Mouse (Mus musculus): ENCODE data around the gene Nckap1l. TPM values are rescaled to one million over a fixed set of nuclear protein-coding genes. Genes with fewer than 3 reads are reported as not detected.

Gene Nckap1l
- total and polyA plus RNA-seq, 3 experiments: 17.9 to 27.1 TPM; not detected in 1

GRCm38 (mm10) chr15:103536456-103536855 lies 82.9 kb downstream of the Nckap1l start:
- no peaks in the 10 kb centered on the region for H3K4me1 ChIP-seq (ENCODE audit: control insufficient read depth in 1 of 2, insufficient read depth in 2 of 2, low read length in 2 of 2)
- no peaks in the 10 kb centered on the region for H3K79me2 ChIP-seq (ENCODE audit: control insufficient read depth, insufficient read depth, low read length, poor library complexity)
- no peak for DNase-seq (ENCODE audit: low read depth, low spot score)
- no peaks in the 10 kb centered on the region for H3K9me3 ChIP-seq (replicated peaks; ENCODE audit: insufficient read depth, low read length)
- no peak overlapping the region for H3K4me3 ChIP-seq (ENCODE audit: control insufficient read depth in 1 of 2, insufficient read depth in 1 of 2, low read depth in 2 of 2, low read length in 2 of 2)
- TF ChIP-seq JUND (IDR thresholded peaks at IDR 0.05; ENCODE audit: low read depth, low read length) (no peak), MAX (IDR thresholded peaks at IDR 0.05; ENCODE audit: low read length) (no peak), USF2 (IDR thresholded peaks at IDR 0.05; ENCODE audit: borderline replicate concordance in 1 of 2, insufficient read depth in 1 of 2, low read depth in 1 of 2, low read length in 2 of 2) (no peak), NELFE (IDR thresholded peaks at IDR 0.05; ENCODE audit: low read depth, low read length) (no peak), MAFK (IDR thresholded peaks at IDR 0.05; ENCODE audit: borderline replicate concordance, low read depth, low read length) (no peak)
- H3K9ac ChIP-seq (ENCODE audit: control insufficient read depth, low read depth, low read length, poor library complexity, severe bottlenecking): no peak overlapping the region
- no peaks in the 10 kb centered on the region for H3K36me3 ChIP-seq (ENCODE audit: control insufficient read depth in 1 of 2, insufficient read depth in 2 of 2, low read length in 2 of 2)
- no peaks in the 10 kb centered on the region for H3K27me3 ChIP-seq (ENCODE audit: control insufficient read depth in 1 of 2, insufficient read depth in 2 of 2, low read length in 2 of 2)
- H3K27ac ChIP-seq (ENCODE audit: control insufficient read depth, low read depth, low read length): no peak overlapping the region

GRCm38 (mm10) chr15:103537011-103537821 lies 83.6 kb downstream of the Nckap1l start:
- no peaks in the 10 kb centered on the region for H3K36me3 ChIP-seq (ENCODE audit: control insufficient read depth in 1 of 2, insufficient read depth in 2 of 2, low read length in 2 of 2)
- no peaks in the 10 kb centered on the region for H3K9me3 ChIP-seq (replicated peaks; ENCODE audit: insufficient read depth, low read length)
- TF ChIP-seq POLR2A (IDR thresholded peaks at IDR 0.05; ENCODE audit: control insufficient read depth in 1 of 2, insufficient read depth in 1 of 2, low read depth in 1 of 2, low read length in 2 of 2, poor library complexity in 1 of 2) (no peak), USF1 (IDR thresholded peaks at IDR 0.05; ENCODE audit: low read depth, low read length) (no peak), ZMIZ1 (IDR thresholded peaks at IDR 0.05; ENCODE audit: low read depth, low read length) (no peak)
- no peak for DNase-seq (ENCODE audit: low read depth, low spot score)
- H3K27me3 ChIP-seq (ENCODE audit: control insufficient read depth in 1 of 2, insufficient read depth in 2 of 2, low read length in 2 of 2): no peaks in the 10 kb centered on the region
- H3K9ac ChIP-seq (ENCODE audit: control insufficient read depth, low read depth, low read length, poor library complexity, severe bottlenecking): no peak overlapping the region
- no peak overlapping the region for H3K4me3 ChIP-seq (ENCODE audit: control insufficient read depth in 1 of 2, insufficient read depth in 1 of 2, low read depth in 2 of 2, low read length in 2 of 2)
- no peak overlapping the region for H3K27ac ChIP-seq (ENCODE audit: control insufficient read depth, low read depth, low read length)
- no peaks in the 10 kb centered on the region for H3K4me1 ChIP-seq (ENCODE audit: control insufficient read depth in 1 of 2, insufficient read depth in 2 of 2, low read length in 2 of 2)
- H3K79me2 ChIP-seq (ENCODE audit: control insufficient read depth, insufficient read depth, low read length, poor library complexity): no peaks in the 10 kb centered on the region

GRCm38 (mm10) chr15:103537822-103538213 lies 84.2 kb downstream of the Nckap1l start, which contains the start of gene Ppp1r1a:
Gene Ppp1r1a (minus strand): TSS chr15:103538003.
- no peaks in the 10 kb centered on the region for H3K27me3 ChIP-seq (ENCODE audit: control insufficient read depth in 1 of 2, insufficient read depth in 2 of 2, low read length in 2 of 2)
- no peak within 1 kb of the TSS for H3K9ac ChIP-seq (ENCODE audit: control insufficient read depth, low read depth, low read length, poor library complexity, severe bottlenecking)
- TF ChIP-seq CHD1 (IDR thresholded peaks at IDR 0.05; ENCODE audit: low read depth, low read length) (no peak), ZNF384 (IDR thresholded peaks at IDR 0.05; ENCODE audit: low read depth, low read length) (no peak), NRF1 (IDR thresholded peaks at IDR 0.05; ENCODE audit: insufficient read depth, low read depth, low read length, poor library complexity, severe bottlenecking) (no peak), TAL1 (IDR thresholded peaks at IDR 0.05; ENCODE audit: low read length) (no peak)
- H3K9me3 ChIP-seq (replicated peaks; ENCODE audit: insufficient read depth, low read length): no peaks in the 10 kb centered on the region
- H3K4me1 ChIP-seq (ENCODE audit: control insufficient read depth in 1 of 2, insufficient read depth in 2 of 2, low read length in 2 of 2): no peaks in the 10 kb centered on the region
- no peak for DNase-seq (ENCODE audit: low read depth, low spot score)
- no peak within 1 kb of the TSS for H3K27ac ChIP-seq (ENCODE audit: control insufficient read depth, low read depth, low read length)
- no peak within 1 kb of the TSS for H3K4me3 ChIP-seq (ENCODE audit: control insufficient read depth in 1 of 2, insufficient read depth in 1 of 2, low read depth in 2 of 2, low read length in 2 of 2)
- H3K36me3 ChIP-seq (ENCODE audit: control insufficient read depth in 1 of 2, insufficient read depth in 2 of 2, low read length in 2 of 2): no peaks in the 10 kb centered on the region
- no peaks in the 10 kb centered on the region for H3K79me2 ChIP-seq (ENCODE audit: control insufficient read depth, insufficient read depth, low read length, poor library complexity)

All from MEL (cell line).